Mouse (Mus musculus): ENCODE measurements at regions not wholly inside any gene's neighbourhood (a gene's known extent, or its start where the extent isn't known, plus 50 kb on each side); places are given as distances from the start of the nearest gene placed in this dataset.
A peak's percentile ranks its signal among the peaks of the same experiment; 100 is the strongest.

DNA sequence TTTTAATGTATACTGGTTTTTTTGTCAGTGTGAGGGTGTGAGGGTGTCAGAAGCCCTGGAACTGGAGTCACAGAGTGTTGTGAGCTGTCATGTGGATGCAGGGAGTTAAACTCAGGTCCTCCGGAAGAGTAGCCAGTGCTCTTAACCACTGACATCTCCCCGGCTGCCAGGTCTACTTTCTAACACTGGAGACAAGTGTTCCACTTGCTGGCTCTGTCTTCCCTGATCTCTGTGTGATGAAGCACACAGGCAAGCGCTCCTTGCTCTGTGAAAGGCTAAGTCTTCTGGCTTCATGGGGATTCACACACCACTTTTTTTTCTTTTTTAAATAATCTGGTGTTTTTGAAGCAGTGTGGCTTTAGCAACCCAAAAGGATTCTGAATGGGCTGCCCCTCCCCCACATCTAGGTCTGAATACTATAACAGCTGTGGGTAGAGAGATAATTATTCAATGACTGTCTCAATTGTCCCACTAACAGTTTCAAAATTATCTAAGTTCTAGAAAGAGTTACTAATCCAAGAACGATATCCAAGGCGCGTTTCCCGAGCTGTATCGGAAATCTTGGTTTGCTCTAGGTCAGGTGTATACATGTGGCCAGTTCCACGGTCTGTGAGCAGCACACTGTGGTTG is 208.4 kb upstream of the Smim15 start:
- Histone ChIP-seq H3K4me3 (no peak overlapping the region), H3K27me3 (replicated peaks) (no peaks in the 10 kb centered on the region), H3K27ac (no peak overlapping the region), H3K4me2 (no peak overlapping the region), H3K9ac (no peak overlapping the region), H3K36me3 (replicated peaks) (no peaks in the 10 kb centered on the region), H3K9me3 (no peaks in the 10 kb centered on the region), H3K4me1 (peaks cover 46% of the 10 kb centered on the region)
- WGBS = 41% methylated on average over 9 of the region's 9 CpGs
- 0 out of 2 replicates have a peak, but pooled peaks have one; percentile 18 for ATAC-seq (replicated peaks)

DNA sequence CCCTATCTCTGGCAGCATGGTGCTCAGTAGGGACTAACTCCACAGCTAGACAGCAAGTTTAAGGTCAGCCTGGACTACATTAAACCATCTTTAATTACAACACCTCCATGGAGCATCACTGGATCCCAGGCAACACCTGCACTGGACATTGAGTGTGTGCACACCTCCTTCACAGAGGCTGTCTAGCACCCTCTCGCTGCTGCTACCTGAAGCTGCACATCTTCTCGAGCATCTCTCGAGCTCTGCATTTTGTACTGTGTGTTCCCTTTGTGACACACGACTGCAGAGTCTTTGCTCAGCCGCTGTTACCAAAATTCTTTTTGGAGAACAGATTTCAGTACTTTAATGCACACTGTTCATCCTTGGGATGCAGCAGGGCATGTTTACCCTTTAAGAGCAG is 212.2 kb upstream of the Smim15 start:
- 55% methylated on average over 5 of the region's 5 CpGs for WGBS
- Histone ChIP-seq H3K9me3 (no peaks in the 10 kb centered on the region), H3K27me3 (replicated peaks) (no peaks in the 10 kb centered on the region), H3K27ac (no peak overlapping the region), H3K4me2 (no peak overlapping the region), H3K4me1 (peaks cover 42% of the 10 kb centered on the region), H3K9ac (no peak overlapping the region), H3K4me3 (no peak overlapping the region), H3K36me3 (replicated peaks) (no peaks in the 10 kb centered on the region)
- ATAC-seq (replicated peaks) = no peak

DNA sequence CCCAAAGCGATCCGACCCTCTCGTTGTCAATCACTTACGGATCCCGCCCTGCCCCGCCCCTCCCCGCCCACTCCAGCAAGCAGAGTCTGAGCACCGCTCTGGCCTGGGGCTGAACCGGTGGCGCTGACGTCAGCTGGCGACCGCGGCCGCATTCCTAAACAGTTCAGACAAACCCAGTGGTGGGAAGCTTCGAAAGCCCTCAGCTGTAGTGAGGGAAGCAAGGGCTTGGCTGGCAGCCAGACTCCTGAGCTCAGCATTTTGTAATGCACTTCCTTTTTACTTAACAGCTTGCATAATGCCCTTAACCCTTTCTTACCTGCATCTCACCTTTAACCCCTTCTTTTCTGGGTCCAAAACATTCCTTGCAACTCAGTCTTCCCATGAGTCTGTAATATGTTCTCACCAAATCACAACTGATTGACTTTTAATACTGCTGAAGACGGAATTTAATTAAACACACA is 213.0 kb upstream of the Smim15 start:
- no peaks in the 10 kb centered on the region for H3K27me3 ChIP-seq (replicated peaks)
- peak overlapping the region; percentile 17; the same call in 1 of the 2 replicates for H3K9ac ChIP-seq
- no peak overlapping the region for H3K27ac ChIP-seq
- peak overlapping the region; percentile 31 for H3K4me3 ChIP-seq
- no peaks in the 10 kb centered on the region for H3K9me3 ChIP-seq
- ATAC-seq (replicated peaks) = peak; percentile 97
- H3K36me3 ChIP-seq (replicated peaks) = no peaks in the 10 kb centered on the region
- H3K4me2 ChIP-seq = peak overlapping the region; percentile 53
- peaks cover 44% of the 10 kb centered on the region for H3K4me1 ChIP-seq
- 2% methylated on average over 17 of the region's 17 CpGs for WGBS

DNA sequence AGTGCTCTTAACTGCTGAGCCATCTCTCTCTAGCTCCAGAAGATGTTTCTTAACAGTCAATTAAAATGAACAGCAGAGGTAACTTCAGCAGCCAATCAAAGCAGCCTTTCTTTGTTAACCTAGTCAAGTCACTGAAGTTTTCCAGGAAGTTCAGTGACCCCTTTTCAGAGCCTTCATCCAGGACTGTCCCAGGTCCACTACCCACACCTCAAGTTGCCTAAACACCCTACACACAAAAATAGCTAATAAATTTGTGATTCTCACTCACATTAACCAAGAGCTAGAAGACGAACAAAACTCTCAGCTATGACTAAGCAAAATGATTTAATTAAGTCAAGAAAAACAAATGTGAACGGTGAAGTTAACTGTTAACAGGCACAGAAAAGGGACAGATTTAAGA is 214.0 kb upstream of the Smim15 start:
- no peak overlapping the region for H3K4me3 ChIP-seq
- no peak for ATAC-seq (replicated peaks)
- H3K27me3 ChIP-seq (replicated peaks) = no peaks in the 10 kb centered on the region
- peaks cover 37% of the 10 kb centered on the region for H3K4me1 ChIP-seq
- 70% methylated on average over 2 of the region's 2 CpGs for WGBS
- no peak overlapping the region for H3K4me2 ChIP-seq
- H3K9ac ChIP-seq = no peak overlapping the region
- no peaks in the 10 kb centered on the region for H3K36me3 ChIP-seq (replicated peaks)
- H3K9me3 ChIP-seq = no peaks in the 10 kb centered on the region
- H3K27ac ChIP-seq = no peak overlapping the region

DNA sequence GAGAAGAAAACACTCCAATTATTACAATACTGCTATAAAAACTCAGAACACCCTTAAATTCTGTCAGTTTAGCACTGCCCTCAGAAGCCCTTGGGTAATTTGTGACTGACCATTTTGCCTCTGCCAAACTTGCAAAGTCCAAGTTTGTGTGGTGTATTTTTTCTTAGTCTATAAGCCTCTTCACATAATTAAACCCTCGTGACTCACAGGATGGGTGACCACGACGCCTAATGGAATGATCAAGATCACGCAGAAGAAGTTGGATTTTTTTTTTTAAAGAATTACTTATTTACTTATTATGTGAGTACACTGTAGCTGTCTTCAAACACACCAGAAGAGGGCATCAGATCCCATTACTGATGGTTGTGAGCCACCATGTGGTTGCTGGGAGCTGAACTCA is 214.4 kb upstream of the Smim15 start:
- Histone ChIP-seq H3K9ac (no peak overlapping the region), H3K4me1 (peaks cover 35% of the 10 kb centered on the region), H3K27me3 (replicated peaks) (no peaks in the 10 kb centered on the region), H3K4me3 (no peak overlapping the region), H3K36me3 (replicated peaks) (no peaks in the 10 kb centered on the region), H3K27ac (no peak overlapping the region), H3K4me2 (no peak overlapping the region), H3K9me3 (no peaks in the 10 kb centered on the region)
- ATAC-seq (replicated peaks) = no peak
- 96% methylated on average over 4 of the region's 4 CpGs for WGBS

DNA sequence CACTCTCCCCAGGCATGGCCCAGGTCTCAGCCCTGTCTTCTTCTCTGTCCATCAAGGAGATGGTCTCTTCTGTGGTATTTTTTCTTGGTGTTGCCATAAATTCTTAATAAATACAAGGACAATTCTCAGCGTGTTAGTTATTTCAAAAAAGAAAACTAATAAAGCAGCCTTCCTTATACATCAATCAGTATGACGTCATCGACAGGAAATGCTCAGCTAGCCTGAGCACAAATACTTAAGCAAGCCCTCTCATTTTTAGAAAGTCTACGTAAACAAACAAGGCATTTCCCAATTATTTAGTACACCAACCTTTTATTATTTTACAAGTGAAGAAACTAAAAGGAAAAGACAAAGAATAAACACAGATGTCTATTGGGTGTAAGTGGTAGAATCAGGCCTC is 218.6 kb upstream of the Smim15 start:
- no peak for ATAC-seq (replicated peaks)
- Histone ChIP-seq H3K9ac (no peak overlapping the region), H3K9me3 (no peaks in the 10 kb centered on the region), H3K4me3 (no peak overlapping the region), H3K27ac (no peak overlapping the region), H3K36me3 (replicated peaks) (no peaks in the 10 kb centered on the region), H3K4me1 (peaks cover 17% of the 10 kb centered on the region), H3K4me2 (no peak overlapping the region), H3K27me3 (replicated peaks) (no peaks in the 10 kb centered on the region)
- WGBS = 93% methylated on average over 4 of the region's 4 CpGs

DNA sequence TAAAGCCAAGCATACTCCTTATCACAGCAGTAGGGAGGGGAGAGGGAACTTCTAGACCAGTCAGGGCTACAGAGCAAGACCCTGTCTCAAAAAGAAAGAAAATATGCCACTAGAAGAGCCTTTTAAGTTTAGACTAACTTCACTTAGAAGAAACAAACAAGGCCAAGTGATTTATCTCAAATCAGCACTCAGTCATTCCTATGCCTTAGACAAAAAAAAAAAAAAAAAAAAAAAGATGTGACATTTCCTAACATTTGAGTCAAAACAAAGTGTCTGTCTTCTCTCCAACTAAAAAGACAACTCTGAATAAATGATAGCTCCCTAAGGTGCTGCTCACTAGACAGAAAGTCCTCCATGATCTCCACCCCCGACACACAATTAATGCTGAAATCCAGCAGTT is 220.9 kb upstream of the Smim15 start:
- no peak for ATAC-seq (replicated peaks)
- H3K36me3 ChIP-seq (replicated peaks) = no peaks in the 10 kb centered on the region
- H3K4me1 ChIP-seq = peaks cover 19% of the 10 kb centered on the region; the same call in 1 of the 2 replicates
- H3K27ac ChIP-seq = no peak overlapping the region
- no peak overlapping the region for H3K4me2 ChIP-seq
- H3K9me3 ChIP-seq = no peaks in the 10 kb centered on the region
- no peak overlapping the region for H3K4me3 ChIP-seq
- no peak overlapping the region for H3K9ac ChIP-seq
- 73% methylated on average over 1 of the region's 1 CpGs for WGBS
- H3K27me3 ChIP-seq (replicated peaks) = no peaks in the 10 kb centered on the region

DNA sequence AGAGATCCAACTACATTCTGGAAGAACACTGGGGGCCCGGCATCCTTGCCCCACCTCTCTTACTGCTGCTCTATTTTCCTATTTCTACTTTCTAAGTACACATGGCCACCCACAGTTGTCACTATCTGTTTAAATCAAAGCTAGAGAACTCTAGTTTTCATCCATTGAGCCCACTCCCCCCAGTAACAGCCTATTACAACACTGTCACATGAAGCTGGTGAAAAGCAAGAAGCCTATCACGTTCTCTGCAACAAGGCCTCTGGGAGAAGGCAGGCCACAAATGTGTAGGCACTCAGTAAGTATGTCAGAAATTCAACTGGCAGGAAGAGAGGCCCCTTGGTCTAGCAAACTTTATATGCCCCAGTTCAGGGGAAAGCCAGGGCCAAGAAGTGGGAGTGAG is 222.0 kb upstream of the Smim15 start:
- Histone ChIP-seq H3K27me3 (replicated peaks) (no peaks in the 10 kb centered on the region), H3K9me3 (no peaks in the 10 kb centered on the region), H3K9ac (no peak overlapping the region), H3K27ac (no peak overlapping the region), H3K4me3 (no peak overlapping the region), H3K36me3 (replicated peaks) (no peaks in the 10 kb centered on the region), H3K4me1 (peaks cover 16% of the 10 kb centered on the region; the same call in 1 of the 2 replicates), H3K4me2 (no peak overlapping the region)
- WGBS = 71% methylated on average over 2 of the region's 2 CpGs
- ATAC-seq (replicated peaks) = no peak

DNA sequence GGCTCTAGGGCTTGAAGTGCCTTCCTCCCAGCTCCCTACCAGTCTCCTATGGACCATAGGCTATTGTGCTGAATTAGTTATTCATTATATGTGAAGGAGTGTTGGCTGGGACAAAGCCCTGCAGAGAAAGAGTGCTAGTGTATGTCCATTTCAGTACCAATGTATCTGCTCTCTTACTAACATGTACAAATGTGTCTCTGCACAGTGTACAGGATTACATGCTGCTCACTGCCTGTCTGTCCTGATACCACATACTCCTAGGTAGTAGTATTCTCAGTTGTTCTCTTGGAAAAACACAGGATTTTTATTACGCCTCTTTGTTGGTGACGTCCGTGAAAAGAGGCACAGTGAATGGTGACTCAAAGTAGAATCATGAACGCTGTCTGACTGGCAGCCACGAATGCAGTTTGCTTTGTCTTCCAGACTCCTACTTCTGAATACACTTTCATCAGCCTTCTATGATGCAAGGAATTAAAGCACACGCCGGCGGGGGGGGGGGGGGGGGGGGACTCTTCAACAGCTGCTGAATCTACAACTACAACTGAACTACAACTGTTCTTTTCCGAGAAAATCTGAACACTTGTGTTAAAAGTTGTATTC is 230.6 kb upstream of the Smim15 start:
- no peak overlapping the region for H3K4me3 ChIP-seq
- peak; percentile 45; the same call in 1 of the 2 replicates for ATAC-seq (replicated peaks)
- no peak overlapping the region for H3K9ac ChIP-seq
- no peaks in the 10 kb centered on the region for H3K27me3 ChIP-seq (replicated peaks)
- no peaks in the 10 kb centered on the region for H3K9me3 ChIP-seq
- 12% methylated on average over 9 of the region's 9 CpGs for WGBS
- H3K36me3 ChIP-seq (replicated peaks) = no peaks in the 10 kb centered on the region
- H3K4me2 ChIP-seq = no peak overlapping the region
- H3K4me1 ChIP-seq = peaks cover 39% of the 10 kb centered on the region
- no peak overlapping the region for H3K27ac ChIP-seq

DNA sequence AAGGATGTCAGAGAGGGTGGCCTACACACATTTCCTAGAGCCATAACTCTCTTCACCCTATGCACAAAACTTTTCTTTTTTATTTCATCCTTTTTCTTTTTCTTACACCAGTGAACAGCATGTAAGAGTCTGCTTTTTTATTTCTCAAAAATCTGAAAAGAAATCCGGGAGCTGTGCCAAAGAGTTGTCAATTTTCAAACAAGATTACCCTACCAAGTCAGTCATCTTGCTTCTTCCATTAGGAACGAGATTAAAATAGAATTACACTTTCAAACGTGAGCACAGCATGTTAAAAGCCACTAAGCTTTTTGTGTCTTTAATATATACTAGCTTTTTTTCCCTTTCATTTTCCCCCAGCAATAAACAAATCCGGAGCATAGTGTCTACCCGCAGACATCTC is 232.2 kb upstream of the Smim15 start:
- H3K9me3 ChIP-seq = no peaks in the 10 kb centered on the region
- H3K9ac ChIP-seq = no peak overlapping the region
- H3K27me3 ChIP-seq (replicated peaks) = no peaks in the 10 kb centered on the region
- H3K36me3 ChIP-seq (replicated peaks) = no peaks in the 10 kb centered on the region
- H3K4me3 ChIP-seq = no peak overlapping the region
- peaks cover 39% of the 10 kb centered on the region for H3K4me1 ChIP-seq
- no peak for ATAC-seq (replicated peaks)
- H3K4me2 ChIP-seq = no peak overlapping the region
- WGBS = 34% methylated on average over 5 of the region's 5 CpGs
- H3K27ac ChIP-seq = no peak overlapping the region

DNA sequence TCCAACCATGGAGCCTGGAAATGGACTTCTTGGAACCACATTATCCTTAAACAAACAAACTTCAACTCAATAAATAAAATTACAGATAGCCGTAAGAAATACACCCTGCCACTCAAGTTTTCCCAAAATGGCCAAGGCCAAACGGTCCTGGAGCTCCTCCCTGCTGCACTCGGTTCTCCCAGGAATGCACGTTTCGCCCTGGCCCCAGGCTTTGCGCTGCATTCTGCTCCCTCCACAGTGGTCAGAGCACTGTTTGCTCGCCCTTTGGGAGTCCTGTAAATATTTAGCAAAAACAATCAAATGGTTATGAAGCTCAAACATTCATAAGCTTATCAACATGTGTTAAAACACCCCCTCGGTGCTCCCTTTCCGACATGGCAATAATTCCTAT is 233.4 kb upstream of the Smim15 start:
- Histone ChIP-seq H3K4me3 (no peak overlapping the region), H3K9ac (no peak overlapping the region), H3K9me3 (no peaks in the 10 kb centered on the region), H3K4me1 (peaks cover 39% of the 10 kb centered on the region), H3K36me3 (replicated peaks) (no peaks in the 10 kb centered on the region), H3K4me2 (no peak overlapping the region), H3K27ac (no peak overlapping the region), H3K27me3 (replicated peaks) (no peaks in the 10 kb centered on the region)
- 79% methylated on average over 9 of the region's 9 CpGs for WGBS
- no peak for ATAC-seq (replicated peaks)

DNA sequence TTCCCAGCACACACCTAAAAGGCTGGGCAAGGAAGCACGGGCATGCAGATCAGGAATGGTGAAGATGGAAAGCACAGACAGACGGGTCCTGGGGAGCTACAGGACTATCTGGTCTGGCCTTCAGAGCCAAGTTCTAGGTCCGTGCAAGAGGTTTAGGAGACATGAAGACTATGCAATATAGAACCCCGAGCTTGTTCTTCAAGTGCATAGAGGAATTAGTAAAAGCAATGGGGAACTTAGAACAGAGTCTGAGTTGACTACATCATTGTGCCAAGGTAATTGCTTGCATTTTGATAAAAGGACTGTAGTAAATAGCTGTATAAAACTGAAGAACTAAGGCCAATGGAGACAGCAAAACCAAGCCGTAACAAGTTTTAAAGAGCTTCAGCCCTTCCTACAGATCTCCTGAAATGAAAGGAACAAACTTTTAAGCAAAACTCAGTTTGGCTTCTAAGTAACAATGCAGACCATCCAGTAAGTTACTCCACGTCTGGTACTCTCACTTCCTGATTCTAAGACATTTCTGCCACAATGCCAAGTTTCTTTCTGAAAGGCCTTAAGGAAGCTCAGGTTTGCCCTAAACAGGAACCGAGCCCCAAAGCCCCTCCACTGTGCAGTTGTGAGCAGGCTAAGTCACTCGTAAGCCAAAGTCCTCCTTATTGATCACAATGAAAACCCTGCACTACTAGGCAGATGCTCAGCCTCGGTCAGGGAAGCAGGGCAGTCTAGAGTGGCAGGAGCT is 234.0 kb upstream of the Smim15 start:
- no peak for ATAC-seq (replicated peaks)
- no peak overlapping the region for H3K4me2 ChIP-seq
- H3K27ac ChIP-seq = no peak overlapping the region
- no peak overlapping the region for H3K9ac ChIP-seq
- H3K36me3 ChIP-seq (replicated peaks) = no peaks in the 10 kb centered on the region
- 75% methylated on average over 9 of the region's 9 CpGs for WGBS
- peaks cover 39% of the 10 kb centered on the region for H3K4me1 ChIP-seq
- no peaks in the 10 kb centered on the region for H3K27me3 ChIP-seq (replicated peaks)
- H3K9me3 ChIP-seq = no peaks in the 10 kb centered on the region
- no peak overlapping the region for H3K4me3 ChIP-seq
